Mouse (Mus musculus): ENCODE data around the gene Gm36245.
"Not testable (repeated sequence)": the region's sequence is repeated elsewhere in the genome, so short reads cannot be mapped to it uniquely, and the experiment has no call there.

Gene Gm36245

DNA sequence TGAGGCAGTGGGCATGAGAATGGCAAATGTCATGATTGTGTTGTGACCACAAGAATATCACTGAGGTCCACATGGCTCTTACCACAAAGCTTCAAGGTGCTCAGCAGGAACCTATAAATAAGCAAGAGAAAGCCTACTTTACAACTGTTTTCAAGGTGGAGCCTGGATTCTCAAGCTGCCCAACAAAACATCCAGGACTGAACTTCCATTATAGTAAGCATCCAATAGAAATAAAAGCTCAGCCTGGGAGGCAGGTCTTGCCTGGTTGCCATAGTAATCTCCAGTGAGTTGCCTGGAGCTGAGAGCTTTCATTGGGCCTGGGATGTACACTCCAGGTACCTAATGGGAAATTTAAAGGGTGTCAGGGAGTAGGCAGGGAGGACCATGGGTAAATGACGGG, at the start of gene Gm36245:
Gene Gm36245 (plus strand): TSS at position 301 of the 400 bp plus-strand sequence.
- no peak for DNase-seq (ENCODE audit: low spot score)

DNA sequence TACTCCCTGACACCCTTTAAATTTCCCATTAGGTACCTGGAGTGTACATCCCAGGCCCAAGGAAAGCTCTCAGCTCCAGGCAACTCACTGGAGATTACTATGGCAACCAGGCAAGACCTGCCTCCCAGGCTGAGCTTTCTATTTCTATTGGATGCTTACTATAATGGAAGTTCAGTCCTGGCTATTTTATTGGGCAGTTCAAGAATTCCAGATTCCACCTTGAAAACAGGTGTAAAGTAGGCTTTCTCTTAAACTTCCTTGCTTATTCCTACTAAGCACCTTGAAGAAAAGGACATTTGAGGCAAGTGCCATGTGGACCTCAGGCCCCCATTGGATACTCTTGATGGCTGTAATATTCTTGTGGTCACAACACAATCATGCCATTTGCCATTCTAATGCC, 37.3 kb upstream of the Gm36245 start, which contains the start of gene 1700025B11Rik:
Gene 1700025B11Rik (minus strand): TSS at position 101 of the 400 bp plus-strand sequence.
- DNase-seq (ENCODE audit: low spot score): no peak

DNA sequence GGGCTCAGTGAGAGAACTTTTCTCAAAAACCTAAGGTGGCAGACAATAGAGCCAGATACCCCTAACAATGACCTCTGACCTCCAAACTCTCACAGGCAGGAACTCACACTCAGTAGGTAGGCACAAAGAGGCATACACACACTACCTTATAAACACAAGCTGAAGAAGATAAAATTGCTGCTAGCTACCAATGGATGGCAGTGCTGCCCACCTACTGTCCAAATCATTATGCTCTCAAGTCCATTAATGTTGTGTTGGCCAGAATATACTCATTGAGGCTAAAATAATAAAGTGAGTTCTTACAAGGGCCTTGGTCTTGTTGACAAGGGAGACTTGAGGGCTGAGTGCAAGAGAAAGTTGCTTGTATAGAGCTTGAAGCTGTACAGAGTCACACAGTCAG, 35.8 kb upstream of the Gm36245 start:
- no peak for DNase-seq (ENCODE audit: low spot score)

DNA sequence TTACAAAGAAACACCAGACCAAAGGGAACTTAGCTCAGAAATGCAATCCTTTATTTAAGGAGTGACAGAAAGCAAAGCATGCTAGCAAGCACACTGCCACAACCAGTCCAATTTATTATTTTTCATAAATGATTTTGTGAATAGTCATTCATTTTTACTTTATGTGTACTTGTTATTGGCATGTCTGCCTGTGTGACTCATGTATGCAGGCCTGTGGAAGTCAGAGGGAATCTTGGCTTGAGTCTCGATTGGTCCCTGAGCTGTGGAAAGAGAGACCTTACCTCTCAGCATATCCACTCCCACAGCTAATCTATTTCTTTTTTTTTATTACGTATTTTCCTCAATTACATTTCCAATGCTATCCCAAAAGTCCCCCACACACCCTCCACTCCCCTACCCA, 20.3 kb upstream of the Gm36245 start:
- DNase-seq (ENCODE audit: low spot score): no peak

DNA sequence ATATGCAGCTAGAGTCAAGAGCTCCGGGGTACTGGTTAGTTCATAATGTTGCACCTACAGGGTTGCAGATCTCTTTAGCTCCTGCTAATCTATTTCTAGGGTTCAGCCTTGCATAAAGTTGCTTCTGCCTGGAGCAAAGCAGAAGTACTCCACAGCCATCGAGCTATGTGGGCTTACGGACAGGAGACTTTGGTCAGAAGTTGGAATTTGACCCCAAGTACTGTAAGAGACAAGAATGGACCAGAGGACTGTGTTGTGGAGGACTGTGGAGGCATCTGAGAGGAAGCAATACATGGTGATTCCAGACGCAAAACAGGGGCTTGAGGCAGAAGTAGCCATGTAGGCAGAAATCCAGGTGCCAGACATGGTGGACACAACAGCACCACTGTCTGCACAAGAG, 19.7 kb upstream of the Gm36245 start:
- DNase-seq (ENCODE audit: low spot score): no peak

DNA sequence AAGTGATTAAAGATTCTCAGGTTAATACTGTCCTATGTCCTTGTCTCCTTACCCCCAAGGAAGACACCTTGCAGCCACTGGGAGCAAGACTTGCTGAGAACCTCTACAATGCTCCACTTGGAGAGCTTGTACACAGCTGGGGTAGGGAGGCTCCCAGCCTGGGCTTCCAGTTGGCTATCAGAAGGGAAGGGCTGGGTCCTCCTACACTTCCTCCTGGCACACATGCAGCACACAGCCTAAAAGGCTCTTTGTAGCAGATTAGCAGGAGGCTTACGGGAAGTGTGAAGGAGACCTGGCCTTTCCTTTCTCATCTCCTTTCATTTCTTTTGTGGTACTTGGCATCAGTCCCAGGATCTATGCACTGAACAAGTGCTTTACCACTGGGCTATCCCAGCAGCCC, 17.4 kb upstream of the Gm36245 start:
- peak; percentile 65 for DNase-seq (ENCODE audit: low spot score)

DNA sequence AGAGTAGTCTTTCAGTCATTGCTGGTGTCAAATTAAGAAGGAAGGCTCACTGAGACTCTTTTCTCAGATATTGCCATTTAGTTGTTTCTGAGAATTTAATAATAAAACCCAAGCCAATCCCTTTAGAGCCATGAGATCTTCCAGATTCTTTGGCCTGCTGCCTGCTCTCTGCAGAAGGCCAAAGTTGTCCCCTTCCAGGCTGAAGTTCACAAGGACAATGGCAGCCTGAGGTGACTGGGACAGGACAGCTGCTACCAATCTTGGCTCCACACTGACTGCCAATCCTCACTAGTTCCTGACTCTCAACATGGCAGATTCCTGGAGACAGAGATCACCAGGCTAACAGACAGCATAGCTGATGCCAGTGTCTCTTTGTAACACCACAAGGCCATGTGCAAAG, 12.0 kb upstream of the Gm36245 start:
- peak; percentile 34 for DNase-seq (ENCODE audit: low spot score)

DNA sequence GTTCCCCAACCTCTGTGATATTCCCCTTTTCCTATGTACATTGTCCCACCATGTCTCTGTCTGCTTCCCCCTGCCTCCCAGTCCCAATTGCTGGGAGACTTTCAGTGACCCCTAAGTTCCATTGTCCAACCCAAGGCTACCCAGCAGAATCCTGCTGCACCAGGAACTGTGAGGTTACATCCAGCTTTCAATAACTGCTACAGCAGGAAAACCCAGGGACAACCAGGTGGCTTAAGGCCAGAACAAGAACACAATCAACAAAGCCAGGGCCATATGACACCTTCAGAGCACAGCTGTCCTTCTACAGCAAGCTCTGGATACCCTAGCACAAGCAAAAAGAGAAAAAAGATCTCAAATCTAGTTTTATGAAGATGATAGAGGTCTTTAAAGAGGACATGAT, 10.1 kb upstream of the Gm36245 start:
- DNase-seq (ENCODE audit: low spot score): no peak

DNA sequence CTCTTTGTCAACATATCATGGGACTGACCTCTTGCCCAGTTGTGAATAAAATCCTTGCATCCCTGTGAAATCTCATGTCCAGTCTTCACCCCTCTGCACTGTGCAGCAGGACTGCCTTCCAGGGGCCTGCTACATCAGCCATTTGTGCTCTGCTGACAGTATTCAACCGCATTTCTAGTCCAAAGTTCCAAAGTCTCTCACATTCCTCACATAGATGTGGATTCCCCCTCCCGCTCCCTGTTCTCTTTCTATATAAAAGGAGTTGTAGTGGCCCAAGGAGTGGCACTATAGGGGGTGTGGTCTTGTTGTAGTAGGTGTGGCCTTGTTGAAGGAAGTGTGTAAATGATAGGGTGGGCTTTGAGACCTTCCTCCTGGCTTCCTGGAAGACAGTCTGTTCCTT, 8.2 kb upstream of the Gm36245 start:
- DNase-seq (ENCODE audit: low spot score): no peak

DNA sequence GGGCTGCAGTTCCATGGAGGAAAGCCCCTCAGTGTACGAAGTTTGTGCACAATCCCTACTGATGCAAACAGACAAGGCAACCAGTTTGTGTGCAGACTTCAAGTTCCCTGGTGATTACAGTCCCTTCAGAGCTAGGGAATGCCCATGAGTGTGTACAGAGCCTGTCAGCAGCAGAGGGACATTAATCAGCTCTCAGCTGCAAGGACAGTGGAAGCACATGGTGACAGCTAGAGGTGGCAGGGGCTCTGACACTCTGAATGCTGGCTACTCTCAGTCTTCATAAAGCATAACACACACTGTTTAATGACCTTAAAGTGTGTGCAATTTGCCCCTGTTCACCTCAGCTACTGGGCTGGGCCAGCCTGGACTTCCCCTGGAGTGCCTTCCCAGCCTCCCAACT, 5.5 kb upstream of the Gm36245 start:
- DNase-seq (ENCODE audit: low spot score): no peak

DNA sequence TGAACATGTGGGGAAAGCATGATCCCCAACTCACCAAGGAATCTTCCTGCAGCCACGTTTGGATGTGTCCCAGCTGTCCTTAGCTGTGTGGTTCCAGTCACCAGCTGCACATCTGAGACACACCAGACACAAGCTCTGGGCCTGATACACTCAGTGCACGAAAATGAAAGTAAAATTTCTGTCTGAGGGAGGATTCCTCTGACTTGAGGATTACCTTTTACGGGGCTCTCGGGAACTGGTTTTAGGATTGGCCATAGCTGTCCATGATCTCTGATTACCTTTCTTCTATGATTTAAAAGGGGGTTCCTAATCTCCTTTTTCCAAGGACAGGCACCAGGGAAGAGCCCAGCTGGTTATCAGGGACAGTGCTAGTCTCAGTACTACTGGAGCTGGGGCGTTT, 3.1 kb upstream of the Gm36245 start, which contains the start of gene Apol10b:
Gene Apol10b (minus strand): TSS at position 165 of the 400 bp plus-strand sequence.
- no peak for DNase-seq (ENCODE audit: low spot score)

DNA sequence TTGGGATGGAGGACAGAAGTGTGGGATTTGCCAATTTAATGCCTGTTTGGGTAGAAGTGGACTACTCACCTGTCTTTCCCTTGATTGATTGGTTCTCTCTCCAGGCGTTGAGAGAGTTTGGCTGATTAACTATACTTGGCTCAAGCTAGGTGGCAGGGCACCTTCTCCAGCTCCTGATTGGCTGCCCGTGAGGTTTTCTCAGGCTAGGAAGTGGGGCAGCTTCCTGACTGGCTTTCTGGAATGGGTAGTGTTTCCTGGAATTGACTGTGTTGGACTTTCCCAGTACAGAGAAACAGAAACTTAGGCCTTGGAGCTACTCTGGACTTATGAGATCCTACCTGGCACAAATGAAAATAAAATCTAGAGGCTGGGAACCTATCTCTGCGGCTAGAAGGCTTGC, 629 bp upstream of the Gm36245 start:
- DNase-seq (ENCODE audit: low spot score): peak; percentile 35

DNA sequence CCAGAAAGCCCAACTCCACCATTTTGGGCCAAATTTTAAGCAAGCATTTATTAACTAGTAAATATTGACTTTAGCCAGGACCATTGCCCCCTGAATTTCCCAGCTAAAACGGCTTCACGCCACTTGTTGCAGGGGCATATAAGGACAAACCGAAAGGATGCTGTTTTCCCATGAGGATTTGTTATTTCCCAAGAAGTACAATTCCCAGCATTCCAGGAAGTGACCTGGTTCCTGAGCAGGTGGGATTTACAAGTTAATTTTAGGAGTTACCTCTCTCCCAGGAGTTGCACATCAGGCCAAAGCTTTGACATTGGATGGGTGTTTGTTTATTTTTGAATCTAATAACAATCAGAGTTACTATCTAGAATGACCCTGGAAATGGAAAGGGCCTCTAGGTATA, 7.0 kb downstream of the Gm36245 start:
- no peak for DNase-seq (ENCODE audit: low spot score)

DNA sequence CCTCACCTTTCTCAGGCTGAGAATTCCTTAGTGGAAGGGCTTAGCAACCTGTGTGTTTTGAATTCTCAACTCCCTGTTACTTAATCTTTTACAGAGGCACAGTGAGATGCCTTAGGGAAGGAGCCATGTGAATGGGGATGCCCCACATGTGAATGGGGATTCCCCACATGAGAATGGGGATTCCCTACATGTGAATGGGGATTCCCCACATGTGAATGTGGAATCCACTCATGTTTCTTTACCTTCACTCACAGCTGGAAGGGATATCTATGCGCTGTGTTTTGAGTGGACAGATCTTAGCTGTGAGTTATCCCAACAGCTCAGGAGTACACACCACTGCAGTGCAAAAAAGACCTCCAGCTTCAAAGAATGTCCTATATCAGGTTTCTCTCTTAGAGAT, 25.7 kb downstream of the Gm36245 start:
- no peak for DNase-seq (ENCODE audit: low spot score)

DNA sequence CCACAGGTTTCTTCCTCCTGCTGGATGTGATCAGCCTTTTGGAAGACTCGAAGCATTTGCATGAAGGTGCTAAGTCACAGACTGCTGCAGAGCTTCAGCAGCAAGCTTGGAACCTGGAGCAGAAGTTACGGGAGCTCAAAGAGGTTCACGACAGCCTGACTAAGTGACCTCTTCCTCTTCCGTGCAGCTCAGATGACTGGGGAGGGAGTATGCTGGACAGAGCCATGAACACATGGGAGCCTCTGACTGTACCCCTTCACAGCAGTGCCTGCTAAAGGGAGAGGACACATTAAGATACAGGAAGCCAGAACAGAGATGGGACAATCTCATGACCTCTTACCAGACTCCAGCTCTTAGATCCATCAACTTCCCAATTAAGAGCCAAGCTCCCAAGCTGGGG, 27.4 kb downstream of the Gm36245 start:
- not testable (repeated sequence) for DNase-seq (ENCODE audit: low spot score)

DNA sequence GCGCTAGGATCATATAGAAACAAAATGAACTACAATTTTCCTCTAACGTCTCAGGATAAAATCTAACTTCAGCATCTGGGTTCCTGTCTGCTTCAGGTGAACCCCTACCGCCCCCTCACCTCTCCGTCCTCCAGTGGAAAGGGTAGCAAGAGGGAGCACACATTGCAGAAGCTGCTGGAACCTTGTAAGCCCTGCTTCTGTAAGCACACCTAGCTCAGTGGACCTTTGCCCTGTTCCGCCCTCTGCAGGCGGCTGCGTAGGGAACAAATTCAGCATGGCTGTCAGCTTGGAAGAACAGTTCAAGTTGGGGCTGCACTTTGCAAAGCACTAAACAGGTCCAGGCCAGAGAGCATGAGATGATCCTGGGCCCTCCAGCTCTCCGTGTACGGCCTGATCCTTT, 29.6 kb downstream of the Gm36245 start:
- DNase-seq (ENCODE audit: low spot score): not testable (repeated sequence)

DNA sequence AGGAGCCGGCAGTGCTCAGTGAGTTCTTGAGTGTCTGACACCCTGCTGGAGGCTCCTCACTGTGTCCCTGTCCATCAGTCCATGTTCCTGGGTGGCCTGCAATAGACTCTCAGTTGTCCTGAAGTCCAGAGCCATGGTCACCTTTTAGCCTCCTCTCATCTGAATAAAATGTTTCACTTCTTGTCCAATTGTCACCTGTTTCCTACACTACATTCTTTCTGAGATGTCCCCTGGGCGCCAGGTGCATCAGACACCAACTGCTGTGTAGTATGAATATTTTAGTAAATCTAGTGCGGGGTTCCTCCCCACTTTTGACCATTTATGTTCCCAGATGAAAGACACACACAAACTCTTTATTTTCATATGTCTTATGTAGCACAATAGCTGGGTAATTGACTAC, 30.8 kb downstream of the Gm36245 start:
- DNase-seq (ENCODE audit: low spot score): not testable (repeated sequence)

DNA sequence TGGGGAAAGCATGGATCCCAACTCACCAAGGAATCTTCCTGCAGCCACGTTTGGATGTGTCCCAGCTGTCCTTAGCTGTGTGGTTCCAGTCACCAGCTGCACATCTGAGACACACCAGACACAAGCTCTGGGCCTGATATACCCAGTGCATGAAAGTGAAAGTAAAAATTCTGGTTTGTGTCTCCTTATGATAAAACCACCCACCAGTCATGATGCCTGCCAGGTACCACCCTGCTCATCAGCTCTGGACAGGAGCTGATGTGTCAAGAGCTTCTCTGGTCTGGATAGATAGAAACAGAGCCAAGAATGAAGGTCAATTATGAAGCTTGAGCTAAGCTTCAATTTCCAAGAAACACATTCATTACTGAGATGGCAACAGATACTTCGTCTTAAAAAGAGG, 44.1 kb downstream of the Gm36245 start, which contains the start of gene Apol11b:
Gene Apol11b (minus strand): TSS at position 111 of the 400 bp plus-strand sequence.
- DNase-seq (ENCODE audit: low spot score): not testable (repeated sequence)

DNA sequence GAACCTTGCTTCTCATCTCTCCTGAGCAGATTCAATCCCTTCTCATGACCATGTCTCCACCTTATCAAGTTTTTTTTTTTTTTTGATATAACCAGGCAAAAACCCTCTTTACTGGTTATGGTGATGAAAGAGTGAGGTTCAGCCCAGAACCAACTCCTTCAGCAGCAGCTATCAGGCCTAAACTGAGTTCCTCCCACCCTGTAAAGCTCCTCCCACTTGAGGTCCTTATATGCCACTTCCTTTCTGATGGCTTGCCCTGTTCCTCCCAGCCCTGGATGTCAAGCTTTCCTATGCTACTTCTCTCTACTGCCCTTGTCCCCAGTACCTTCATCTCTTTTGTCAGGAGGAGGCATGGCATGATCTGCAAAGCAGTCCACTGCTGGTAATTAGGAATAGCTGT, 52.1 kb downstream of the Gm36245 start:
- not testable (repeated sequence) for DNase-seq (ENCODE audit: low spot score)
